In genomic region chr2:11428621-11429020, GRCm38 (mm10) we compare ENCODE assay signal across 12 mouse cellular contexts.
"Had no signal": no experiment of that assay in that cellular context is flagged by ENCODE, and none has a peak within 500 bp of the region (broad histone marks: within the 10 kb centered on the region; RNA-seq: fewer than 3 reads in every experiment).

No protein-coding gene starts in this region.

- DNase-seq: kidney, adult 8-10 months; kidney, postnatal 25 days; lung, adult 2 months; lung, postnatal 10 days; midbrain, embryonic 14.5 days; thymus, postnatal 14 days had no signal

- H3K9me3 ChIP-seq: limb, embryonic 10.5 days; midbrain, embryonic 10.5 days; neural tube, embryonic 15.5 days had no signal

- H3K9ac ChIP-seq: liver, embryonic 14.5 days; neural tube, embryonic 15.5 days had no signal

- H3K4me3 ChIP-seq: left cerebral cortex, adult 2 months; limb, embryonic 10.5 days; midbrain, embryonic 10.5 days; myocyte; neural tube, embryonic 15.5 days had no signal

- H3K4me2 ChIP-seq: neural tube, embryonic 15.5 days had no signal

- H3K27ac ChIP-seq: left cerebral cortex, adult 2 months; limb, embryonic 10.5 days; liver, embryonic 14.5 days; midbrain, embryonic 10.5 days; neural tube, embryonic 15.5 days had no signal

- H3K27me3 ChIP-seq: neural tube, embryonic 15.5 days had no signal

- H3K36me3 ChIP-seq: limb, embryonic 10.5 days; midbrain, embryonic 10.5 days; neural tube, embryonic 15.5 days had no signal
